Mouse (Mus musculus) macrophage (primary cell): Measurements from ENCODE around the gene Sema3b. TPM values are rescaled to one million over a fixed set of nuclear protein-coding genes. Genes with fewer than 3 reads are reported as not detected.

Experiments
- H3K27ac ChIP-seq: fragments of 350-480 bp; formaldehyde crosslinking; 2 replicates; pipeline ENCODE4 v1.9.0; 2021
- H3K36me3 ChIP-seq: fragments of 350-480 bp; formaldehyde crosslinking; 2 replicates; pipeline ENCODE4 v1.9.0; 2021; ENCODE audit errors: inconsistent target
- H3K4me3 ChIP-seq: fragments of 350-480 bp; formaldehyde crosslinking; 2 replicates; pipeline ENCODE4 v1.9.0; 2021; ENCODE audit errors: inconsistent target
- H3K79me2 ChIP-seq: fragments of 350-480 bp; formaldehyde crosslinking; 2 replicates; pipeline ENCODE4 v1.9.0; 2021; ENCODE audit errors: inconsistent target
- WGBS: methylation state at CpG from one replicate; pipeline ENCODE4 v1.1.7; 2026; ENCODE audit warnings: inconsistent platforms; ENCODE audit not compliant: missing documents; 5-methylcytosine and 5-hydroxymethylcytosine counted together
- polyA plus RNA-seq: library from polyadenylated mRNA; stranded (reverse); fragments of 250-400 nt; gene quantifications from 3 replicates; pipeline ENCODE4 v1.2.4, GENCODE M21; 2018; ENCODE audit warnings: inconsistent platforms
- total RNA-seq, 78 experiments: library from RNA; depleted of rRNA; stranded (reverse); fragments of 250-400 nt; gene quantifications; 1 replicate in 9 of 78; 2 replicates in 24 of 78; 3 replicates in 43 of 78; 4 replicates in 2 of 78; pipeline ENCODE4 v1.2.4; 2018; ENCODE audit warnings: inconsistent platforms in 56 of 78

Gene Sema3b
- 1 to 10 TPM in 3 of 26 experiments, under 1 TPM in 14, not detected in 9; 0.17 to 2.2 (median 0.60) TPM for total RNA-seq (2018; cell fraction: chromatin; rRNA removed)
- under 1 TPM in 3 of 26 experiments, not detected in 23; 0.03 to 0.14 (median 0.06) TPM for total RNA-seq (2018; cell fraction: cytosol; rRNA removed)
- total RNA-seq (2018; cell fraction: nucleus; rRNA removed): 1 to 10 TPM in 1 of 26 experiments, under 1 TPM in 4, not detected in 21; 0.11 to 1.0 (median 0.30) TPM
- polyA plus RNA-seq: not detected in 3 replicates

DNA sequence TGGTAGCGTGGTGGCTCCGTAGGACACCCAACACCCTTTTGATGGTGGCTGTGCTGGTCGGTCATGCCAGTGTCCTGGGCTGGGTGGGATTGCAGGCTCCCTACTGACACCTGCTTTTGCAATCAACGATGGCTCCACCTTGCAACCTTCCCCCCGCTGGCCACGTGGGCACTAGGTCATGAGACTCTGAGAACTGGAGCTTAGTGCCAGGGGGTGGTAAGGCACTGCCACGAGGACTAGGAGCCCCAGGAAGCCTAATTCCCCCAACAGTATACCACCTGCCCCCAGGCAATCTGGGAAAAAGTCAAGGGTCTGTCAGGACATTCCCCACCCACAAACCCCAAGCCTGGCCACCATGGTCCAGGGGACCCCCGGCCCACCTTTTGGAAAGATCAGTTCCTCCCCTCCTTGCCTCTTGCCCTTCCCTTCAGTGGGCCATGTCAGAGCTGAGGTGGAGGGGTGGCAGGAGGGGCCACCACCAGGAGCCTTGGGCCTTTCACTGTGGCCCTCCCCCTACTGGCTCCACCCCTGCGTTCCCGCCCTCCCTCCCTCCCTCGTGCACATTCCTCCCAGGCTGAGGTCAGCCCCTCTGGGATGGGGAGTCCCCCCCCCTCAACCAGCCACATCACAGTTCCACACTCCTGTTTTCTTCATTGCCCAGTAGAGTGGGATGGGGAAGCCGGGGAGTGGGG, at the start of gene Sema3b:
Sema3b (minus strand) TSS at position 489 of the 692 bp plus-strand sequence.
- Histone ChIP-seq H3K4me3 (no peak within 1 kb of the TSS), H3K27ac (no peak within 1 kb of the TSS), H3K79me2 (no peaks in the 10 kb centered on the region), H3K36me3 (no peaks in the 10 kb centered on the region)
- WGBS: 74% methylated on average over 11 of the region's 12 CpGs

- 93% methylated on average over 6 of the region's 6 CpGs for WGBS
- Histone ChIP-seq H3K36me3 (no peaks in the 10 kb centered on the region), H3K4me3 (no peak overlapping the region), H3K79me2 (no peaks in the 10 kb centered on the region), H3K27ac (no peak overlapping the region)
These were observed 49.1 kb upstream of the Sema3b start for GRCm38 (mm10) chr9:107658096-107658495.

DNA sequence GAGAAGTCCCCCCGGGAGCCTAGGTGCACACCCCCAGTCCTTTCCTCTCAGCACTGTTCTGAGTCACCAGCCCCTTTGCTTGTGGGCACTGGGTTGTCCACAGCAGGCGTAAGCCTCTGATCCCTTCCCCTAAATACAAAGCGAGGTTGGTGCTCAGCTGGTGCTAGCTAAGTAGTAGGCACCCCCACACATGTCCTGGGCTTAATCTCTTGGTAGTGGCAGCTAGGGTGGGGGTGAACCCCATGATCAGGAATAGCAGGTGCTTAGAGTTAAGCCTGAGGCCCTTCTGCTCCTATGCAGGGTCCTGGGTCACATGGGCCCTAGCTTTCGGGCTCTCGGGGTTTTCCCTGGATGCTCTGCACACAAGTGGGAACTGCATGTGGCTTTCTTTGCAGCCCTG, 48.1 kb upstream of the Sema3b start:
- 75% methylated on average over 5 of the region's 5 CpGs for WGBS
- no peak overlapping the region for H3K4me3 ChIP-seq
- no peaks in the 10 kb centered on the region for H3K36me3 ChIP-seq
- no peaks in the 10 kb centered on the region for H3K79me2 ChIP-seq
- no peak overlapping the region for H3K27ac ChIP-seq

GRCm38 (mm10) chr9:107654585-107654984, 45.6 kb upstream of the Sema3b start:
- Histone ChIP-seq H3K79me2 (no peaks in the 10 kb centered on the region), H3K4me3 (no peak overlapping the region), H3K36me3 (no peaks in the 10 kb centered on the region), H3K27ac (no peak overlapping the region)
- 74% methylated on average over 4 of the region's 4 CpGs for WGBS

- WGBS: 81% methylated on average over 2 of the region's 2 CpGs
- Histone ChIP-seq H3K79me2 (no peaks in the 10 kb centered on the region), H3K36me3 (no peaks in the 10 kb centered on the region), H3K4me3 (no peak overlapping the region), H3K27ac (no peak overlapping the region)
These were observed 44.4 kb upstream of the Sema3b start for GRCm38 (mm10) chr9:107653474-107653873.

- no peaks in the 10 kb centered on the region for H3K79me2 ChIP-seq
- H3K36me3 ChIP-seq: no peaks in the 10 kb centered on the region
- H3K4me3 ChIP-seq: no peak overlapping the region
- H3K27ac ChIP-seq: no peak overlapping the region
- WGBS: 66% methylated on average over 12 of the region's 12 CpGs
These were observed 41.9 kb upstream of the Sema3b start for GRCm38 (mm10) chr9:107650708-107651481.

DNA sequence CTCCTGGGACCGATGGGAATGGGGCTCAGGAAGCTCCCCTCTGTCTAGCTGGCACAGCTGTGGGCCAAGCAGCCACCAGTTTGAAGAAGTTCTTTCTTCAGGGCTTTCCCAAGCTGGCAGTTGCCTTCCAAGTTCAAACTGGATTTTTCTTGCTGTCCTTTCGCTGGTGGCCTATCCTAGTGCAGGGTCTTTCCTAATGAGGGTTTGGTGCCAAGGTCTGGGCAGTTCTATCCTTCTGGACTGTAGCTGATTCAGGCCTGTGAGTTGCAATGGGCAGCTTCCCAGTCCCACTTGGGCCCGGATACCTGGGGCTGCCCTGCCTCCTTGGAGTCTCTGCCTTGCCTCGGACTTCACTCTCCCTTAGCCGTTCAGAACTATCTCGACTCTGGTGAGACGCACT, 41.2 kb upstream of the Sema3b start:
- WGBS: 85% methylated on average over 7 of the region's 7 CpGs
- H3K4me3 ChIP-seq: no peak overlapping the region
- H3K36me3 ChIP-seq: no peaks in the 10 kb centered on the region
- no peak overlapping the region for H3K27ac ChIP-seq
- no peaks in the 10 kb centered on the region for H3K79me2 ChIP-seq

DNA sequence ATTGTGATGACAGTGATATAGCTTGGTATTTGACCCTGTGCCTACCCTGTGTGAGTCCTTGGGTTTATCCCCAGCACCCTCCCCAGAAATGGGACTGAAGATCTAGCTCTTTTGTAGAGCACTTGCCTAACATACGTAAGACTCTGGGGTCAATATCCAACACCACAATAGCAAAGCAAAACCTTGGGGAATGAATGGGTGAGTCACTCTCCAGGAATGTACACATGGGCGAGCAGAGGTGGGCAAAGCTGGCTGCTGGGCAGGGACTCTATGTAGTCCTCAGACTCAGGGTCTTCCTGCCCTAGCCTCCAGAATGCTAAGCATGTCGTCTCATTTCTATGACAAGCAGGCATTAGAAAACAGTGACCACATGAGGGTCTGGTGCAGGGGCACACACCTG, 39.7 kb upstream of the Sema3b start:
- Histone ChIP-seq H3K27ac (no peak overlapping the region), H3K4me3 (no peak overlapping the region), H3K79me2 (no peaks in the 10 kb centered on the region; the same call in 1 of the 2 replicates), H3K36me3 (no peaks in the 10 kb centered on the region)
- WGBS: 93% methylated on average over 3 of the region's 3 CpGs

DNA sequence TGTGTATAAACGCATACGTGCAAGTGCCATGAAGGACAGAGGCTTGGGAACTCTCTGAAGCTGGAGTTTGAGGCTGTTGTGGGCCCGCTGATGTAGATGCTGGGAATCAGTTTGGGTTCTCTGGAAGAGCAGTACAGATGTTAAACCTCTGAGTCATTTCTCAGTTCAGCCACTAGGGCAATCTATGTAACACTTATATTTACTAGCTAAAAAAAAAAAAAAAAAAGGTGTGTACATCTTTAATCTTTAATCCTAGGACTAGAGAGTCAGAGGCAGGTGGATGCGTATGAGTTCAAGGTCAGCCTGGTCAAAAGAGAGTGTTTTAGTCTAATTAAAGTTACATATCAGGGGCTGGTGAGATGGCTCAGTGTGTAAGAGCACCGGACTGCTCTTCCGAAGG, 37.9 kb upstream of the Sema3b start:
- 87% methylated on average over 6 of the region's 6 CpGs for WGBS
- Histone ChIP-seq H3K36me3 (no peaks in the 10 kb centered on the region), H3K27ac (no peak overlapping the region), H3K79me2 (no peaks in the 10 kb centered on the region; the same call in 1 of the 2 replicates), H3K4me3 (no peak overlapping the region)

DNA sequence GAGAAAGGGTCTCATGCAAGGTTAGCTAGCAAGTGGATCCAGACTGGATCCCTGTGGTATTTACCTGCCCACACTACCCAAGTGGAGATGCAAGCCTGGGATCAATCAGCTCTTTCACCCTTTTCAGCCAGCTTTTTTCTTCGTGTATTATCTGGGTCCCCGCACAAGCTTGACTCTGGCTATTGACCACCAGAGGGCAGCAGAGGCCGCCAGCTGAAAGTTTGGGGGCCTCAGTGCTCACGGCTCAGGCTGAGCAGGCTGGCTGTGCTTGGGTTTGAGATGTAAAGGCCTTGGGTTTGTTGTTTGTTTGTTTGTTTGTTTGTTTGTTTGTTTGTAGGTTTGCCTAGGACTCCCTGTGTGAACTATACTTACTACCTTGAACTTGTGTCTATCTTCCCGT, 36.5 kb upstream of the Sema3b start:
- Histone ChIP-seq H3K4me3 (no peak overlapping the region), H3K36me3 (no peaks in the 10 kb centered on the region), H3K27ac (no peak overlapping the region), H3K79me2 (no peaks in the 10 kb centered on the region; the same call in 1 of the 2 replicates)
- 20% methylated on average over 5 of the region's 5 CpGs for WGBS

DNA sequence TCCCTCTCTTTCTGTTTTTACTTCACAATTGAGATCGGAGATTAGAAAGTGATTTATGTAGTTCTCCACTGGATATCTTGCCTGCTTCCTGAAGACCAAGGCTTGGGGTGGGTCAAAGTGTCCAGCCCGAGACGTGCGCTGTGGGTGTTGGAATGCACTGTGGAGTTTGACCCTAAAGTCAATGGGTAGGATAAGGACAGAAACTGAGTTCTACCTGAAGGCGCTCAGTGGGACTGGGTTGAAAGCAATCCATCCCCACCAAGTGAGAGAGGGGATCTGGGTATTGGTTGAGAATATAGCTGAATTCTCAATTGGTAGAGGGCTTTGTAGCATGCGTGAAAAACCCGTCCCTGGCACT, 36.1 kb upstream of the Sema3b start:
- H3K4me3 ChIP-seq: no peak overlapping the region
- H3K27ac ChIP-seq: no peak overlapping the region
- no peaks in the 10 kb centered on the region for H3K36me3 ChIP-seq
- H3K79me2 ChIP-seq: no peaks in the 10 kb centered on the region; the same call in 1 of the 2 replicates
- 37% methylated on average over 7 of the region's 7 CpGs for WGBS

- Histone ChIP-seq H3K4me3 (peak overlapping the region; percentile 46), H3K79me2 (no peaks in the 10 kb centered on the region; the same call in 1 of the 2 replicates), H3K36me3 (no peaks in the 10 kb centered on the region), H3K27ac (peak overlapping the region; percentile 49)
- 2% methylated on average over 35 of the region's 35 CpGs for WGBS
These were observed 35.6 kb upstream of the Sema3b start for GRCm38 (mm10) chr9:107644495-107645152.

GRCm38 (mm10) chr9:107643544-107644214, 34.6 kb upstream of the Sema3b start:
- no peaks in the 10 kb centered on the region for H3K36me3 ChIP-seq
- H3K79me2 ChIP-seq: no peaks in the 10 kb centered on the region; the same call in 1 of the 2 replicates
- H3K4me3 ChIP-seq: 0 out of 2 replicates have a peak overlapping the region, but pooled peaks have one; percentile 46
- no peak overlapping the region for H3K27ac ChIP-seq
- WGBS: 93% methylated on average over 13 of the region's 13 CpGs

- H3K79me2 ChIP-seq: no peaks in the 10 kb centered on the region; the same call in 1 of the 2 replicates
- WGBS: 89% methylated on average over 8 of the region's 8 CpGs
- H3K4me3 ChIP-seq: no peak overlapping the region
- no peaks in the 10 kb centered on the region for H3K36me3 ChIP-seq
- H3K27ac ChIP-seq: peak overlapping the region; percentile 89
These were observed 32.6 kb upstream of the Sema3b start for GRCm38 (mm10) chr9:107641666-107642065.
